Mouse (Mus musculus) heart, embryonic 14.5 days (tissue): ENCODE results near the gene Papola. TPM values are rescaled to one million over a fixed set of nuclear protein-coding genes. Genes with fewer than 3 reads are reported as not detected.

Experiments used
- ATAC-seq: fragments of 200-750 bp; cut with Nextera tagmentation; 2 replicates; pipeline ENCODE4 v1.8.0; 2017; ENCODE audit warnings: low read depth, moderate TSS enrichment; ENCODE audit not compliant: insufficient number of reproducible peaks, insufficient read depth, low FRiP score
- H3K27ac ChIP-seq, 2 experiments: fragments of 200-500 bp in 1 of 2; fragments of 300-500 bp in 1 of 2; sonication (generic) in 1 of 2; replicated peaks in 1 of 2; 2 replicates each; pipeline ENCODE4 v1.5.1; 2012 to 2014; ENCODE audit warnings: low read depth in 2 of 2, low read length in 2 of 2, control low read depth in 1 of 2, mild to moderate bottlenecking in 1 of 2, mixed read lengths in 1 of 2; ENCODE audit not compliant: control insufficient read depth in 1 of 2, insufficient read depth in 1 of 2
- H3K27me3 ChIP-seq: fragments of 300-500 bp; sonication (generic); 2 replicates; pipeline ENCODE4 v1.6.1; 2014; ENCODE audit warnings: mild to moderate bottlenecking, low read length, control low read depth; ENCODE audit not compliant: control insufficient read depth, insufficient read depth
- H3K36me3 ChIP-seq: fragments of 300-500 bp; sonication (generic); 2 replicates; pipeline ENCODE4 v1.6.1; 2014; ENCODE audit warnings: mild to moderate bottlenecking, control low read depth, low read length, mixed read lengths; ENCODE audit not compliant: control insufficient read depth, insufficient read depth
- H3K4me1 ChIP-seq, 2 experiments: fragments of 200-500 bp in 1 of 2; fragments of 300-500 bp in 1 of 2; sonication (generic) in 1 of 2; 2 replicates each; pipeline ENCODE4 v1.6.1; 2012 to 2014; ENCODE audit warnings: low read length in 2 of 2, control low read depth in 1 of 2, mixed read lengths in 1 of 2; ENCODE audit not compliant: control insufficient read depth in 2 of 2, insufficient read depth in 2 of 2
- H3K4me2 ChIP-seq: fragments of 300-500 bp; sonication (generic); 2 replicates; pipeline ENCODE4 v1.6.1; 2014; ENCODE audit warnings: mild to moderate bottlenecking, low read length
- H3K4me3 ChIP-seq, 2 experiments: fragments of 200-500 bp in 1 of 2; fragments of 300-500 bp in 1 of 2; sonication (generic) in 1 of 2; 2 replicates each; pipeline ENCODE4 v1.5.1; 2012 to 2014; ENCODE audit warnings: low read length in 2 of 2, mild to moderate bottlenecking in 2 of 2, control low read depth in 1 of 2, low read depth in 1 of 2, moderate library complexity in 1 of 2; ENCODE audit not compliant: control insufficient read depth in 1 of 2, insufficient read depth in 1 of 2
- H3K9ac ChIP-seq: fragments of 300-500 bp; sonication (generic); 2 replicates; pipeline ENCODE4 v1.6.1; 2014; ENCODE audit warnings: mild to moderate bottlenecking, low read length
- H3K9me3 ChIP-seq: fragments of 300-500 bp; sonication (generic); 2 replicates; pipeline ENCODE4 v1.6.1; 2016; ENCODE audit warnings: low read length, control low read depth; ENCODE audit not compliant: control insufficient read depth
- WGBS: fragments of 180-500 bp; shearing (Covaris S2); extraction: QIAGEN DNeasy Blood & Tissue Kit; methylation state at CpG from one replicate; pipeline ENCODE4 v1.1.7; 2014; 5-methylcytosine and 5-hydroxymethylcytosine counted together
- polyA plus RNA-seq: library from polyadenylated mRNA; unstranded; fragments of >200 nt; fragmentation: Nextera tagmentation; extraction: Ambion mirVana; gene quantifications from 2 replicates; pipeline ENCODE4 v1.2.1, GENCODE M21; 2014

Gene Papola
- polyA plus RNA-seq, 1 experiment from 2014 or later: 120 TPM

DNA sequence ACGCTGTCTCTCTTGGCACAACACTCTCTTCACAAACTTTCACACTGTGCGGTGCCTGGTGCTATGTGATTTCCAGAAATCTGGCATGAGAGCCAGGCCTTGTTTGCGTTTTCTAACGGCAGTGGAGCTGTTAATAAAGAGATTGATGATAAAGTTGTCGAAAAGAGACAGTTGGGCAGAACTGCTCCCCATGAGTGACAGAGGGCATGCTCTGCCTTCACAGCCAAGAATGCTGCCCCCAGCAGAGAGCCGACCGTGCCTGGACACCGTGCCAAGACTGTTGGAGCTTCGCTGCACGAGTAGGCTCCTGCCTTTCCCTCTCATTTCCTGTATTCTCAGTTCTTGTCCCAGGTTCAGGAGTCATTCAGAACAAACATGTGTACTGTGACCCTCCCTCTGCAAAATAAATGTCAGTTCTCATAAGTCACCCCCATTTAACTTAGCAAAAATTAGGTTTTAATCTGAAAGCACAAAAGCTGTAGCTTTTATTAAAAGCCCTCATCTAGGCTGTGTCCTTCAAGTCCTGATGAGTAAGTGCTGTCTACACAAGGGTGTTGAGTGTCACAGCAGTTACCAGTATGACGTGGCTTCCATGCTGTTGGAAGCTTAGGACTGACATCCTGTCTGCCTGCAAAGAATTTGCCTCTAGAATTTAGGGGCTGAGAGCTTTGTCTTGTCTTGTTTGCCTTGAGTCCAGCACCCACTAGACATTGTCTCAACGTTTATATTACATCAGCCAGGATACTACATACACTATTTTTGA is 58.9 kb downstream of the Papola start:
- peak overlapping the region in 1 of 2 experiments; percentile 10; a peak in 2 of 4 replicates for H3K27ac ChIP-seq
- ATAC-seq: no peak
- WGBS: 36% methylated on average over 12 of the region's 12 CpGs
- no peak overlapping the region for H3K4me3 ChIP-seq
- H3K9me3 ChIP-seq: no peaks in the 10 kb centered on the region
- peaks cover 6 to 10% of the 10 kb centered on the region in 2 experiments for H3K4me1 ChIP-seq
- no peaks in the 10 kb centered on the region for H3K27me3 ChIP-seq
- no peak overlapping the region for H3K4me2 ChIP-seq
- no peak overlapping the region for H3K9ac ChIP-seq
- peaks cover 47% of the 10 kb centered on the region for H3K36me3 ChIP-seq

DNA sequence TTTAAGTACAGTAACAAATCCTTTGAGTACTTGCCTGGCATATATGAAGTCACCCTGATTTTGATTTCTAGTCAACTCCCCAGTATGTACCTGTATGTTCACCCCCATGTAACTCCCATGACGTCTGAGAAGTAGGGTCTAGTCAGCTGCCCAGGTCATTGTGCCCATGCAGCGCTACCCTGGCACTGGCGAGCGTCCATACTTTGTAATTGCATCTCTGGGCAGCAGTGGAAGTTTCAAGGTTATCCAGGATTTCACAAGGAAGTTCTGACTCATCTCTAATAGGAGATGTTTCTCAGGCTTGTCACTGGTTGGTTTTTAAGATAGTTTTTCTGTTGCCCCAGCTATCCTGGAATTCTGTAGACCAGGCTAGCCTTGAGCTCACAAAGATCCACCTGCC is 59.9 kb downstream of the Papola start:
- no peak overlapping the region for H3K4me3 ChIP-seq
- ATAC-seq: no peak
- H3K4me1 ChIP-seq: peaks cover 6 to 14% of the 10 kb centered on the region in 2 experiments
- no peak overlapping the region for H3K9ac ChIP-seq
- 93% methylated on average over 4 of the region's 4 CpGs for WGBS
- no peak overlapping the region for H3K27ac ChIP-seq
- H3K4me2 ChIP-seq: no peak overlapping the region
- no peaks in the 10 kb centered on the region for H3K27me3 ChIP-seq
- no peaks in the 10 kb centered on the region for H3K9me3 ChIP-seq
- peaks cover 40% of the 10 kb centered on the region for H3K36me3 ChIP-seq

DNA sequence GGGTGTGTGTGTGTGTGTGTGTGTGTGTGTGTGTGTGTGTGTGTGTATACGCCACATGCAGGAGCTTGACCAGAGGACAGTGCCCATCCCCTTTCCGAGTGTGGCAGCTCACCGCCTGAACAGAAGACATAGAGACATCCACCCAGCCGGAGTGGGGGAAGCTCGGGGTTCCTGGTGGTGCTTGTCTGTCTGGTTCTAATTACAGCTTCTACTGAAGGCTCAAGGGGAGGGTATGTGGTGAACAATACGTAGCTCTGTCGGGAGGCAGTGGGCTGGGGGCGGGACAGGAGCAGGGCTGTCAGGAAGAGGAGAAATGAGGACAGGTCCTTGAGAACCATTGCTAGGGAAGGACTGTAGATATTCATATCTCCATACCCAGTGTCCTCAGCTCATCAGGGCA is 64.6 kb downstream of the Papola start:
- H3K4me2 ChIP-seq: no peak overlapping the region
- H3K27me3 ChIP-seq: no peaks in the 10 kb centered on the region
- H3K27ac ChIP-seq: no peak overlapping the region
- H3K9me3 ChIP-seq: no peaks in the 10 kb centered on the region
- H3K36me3 ChIP-seq: 0 out of 2 replicates have a peak, but pooled peaks cover 11% of the 10 kb centered on the region
- ATAC-seq: no peak
- 44% methylated on average over 8 of the region's 8 CpGs for whole genome bisulfite sequencing
- H3K4me1 ChIP-seq: peaks cover 3 to 4% of the 10 kb centered on the region in 2 experiments; a peak in 2 of 4 replicates
- no peak overlapping the region for H3K9ac ChIP-seq
- no peak overlapping the region for H3K4me3 ChIP-seq

DNA sequence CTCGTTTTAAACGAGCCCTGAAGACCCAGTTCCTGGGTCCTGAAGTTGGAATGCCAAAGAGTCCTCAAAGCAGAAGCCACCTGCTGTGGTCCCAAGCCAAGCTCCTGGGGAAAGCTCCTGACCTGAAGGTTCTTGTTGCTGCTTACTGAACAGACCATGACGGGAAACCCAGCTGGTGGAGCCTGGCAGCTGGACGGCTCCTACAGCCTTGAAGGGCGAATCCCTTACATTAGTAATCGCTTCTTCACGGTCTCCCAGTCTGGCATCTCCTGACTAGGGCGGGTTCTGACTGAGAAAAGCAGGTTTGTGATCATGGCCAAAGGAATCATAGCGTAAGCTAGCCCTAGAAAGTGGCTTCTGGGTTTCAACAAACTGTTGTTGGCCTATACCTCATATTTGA is 66.2 kb downstream of the Papola start:
- peaks cover 3 to 6% of the 10 kb centered on the region in 2 experiments; a peak in 2 of 4 replicates for H3K4me1 ChIP-seq
- no peaks in the 10 kb centered on the region for H3K27me3 ChIP-seq
- H3K9me3 ChIP-seq: no peaks in the 10 kb centered on the region
- H3K4me3 ChIP-seq: no peak overlapping the region
- H3K4me2 ChIP-seq: no peak overlapping the region
- no peak overlapping the region for H3K27ac ChIP-seq
- ATAC-seq: no peak
- H3K9ac ChIP-seq: no peak overlapping the region
- H3K36me3 ChIP-seq: 0 out of 2 replicates have a peak, but pooled peaks cover 8% of the 10 kb centered on the region
- 70% methylated on average over 9 of the region's 9 CpGs for WGBS

DNA sequence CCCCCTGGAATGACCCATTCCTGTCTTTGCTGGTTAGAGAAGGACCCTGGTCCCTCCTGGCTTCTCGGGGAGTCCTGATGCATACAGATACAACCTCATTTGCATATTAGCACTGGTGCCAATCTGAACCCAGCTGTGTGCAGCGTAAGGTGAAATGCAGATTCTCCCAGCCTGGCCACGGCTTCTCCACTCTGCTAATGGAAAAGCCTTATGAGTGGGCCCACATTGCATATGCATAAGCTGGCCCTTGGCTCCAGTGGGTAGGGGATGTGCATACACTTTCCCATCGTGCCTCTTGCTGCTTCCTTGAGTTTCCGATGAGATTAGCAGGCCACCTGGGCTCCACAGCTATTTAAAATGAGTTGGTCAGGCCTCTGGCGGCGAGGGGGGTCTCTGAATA is 68.3 kb downstream of the Papola start:
- Histone ChIP-seq H3K4me3 (no peak overlapping the region), H3K27me3 (no peaks in the 10 kb centered on the region), H3K9me3 (no peaks in the 10 kb centered on the region), H3K4me2 (no peak overlapping the region), H3K9ac (no peak overlapping the region), H3K4me1 (peaks cover 3 to 6% of the 10 kb centered on the region in 2 experiments; a peak in 2 of 4 replicates), H3K36me3 (no peaks in the 10 kb centered on the region), H3K27ac (no peak overlapping the region)
- ATAC-seq: no peak
- 43% methylated on average over 7 of the region's 7 CpGs for WGBS

DNA sequence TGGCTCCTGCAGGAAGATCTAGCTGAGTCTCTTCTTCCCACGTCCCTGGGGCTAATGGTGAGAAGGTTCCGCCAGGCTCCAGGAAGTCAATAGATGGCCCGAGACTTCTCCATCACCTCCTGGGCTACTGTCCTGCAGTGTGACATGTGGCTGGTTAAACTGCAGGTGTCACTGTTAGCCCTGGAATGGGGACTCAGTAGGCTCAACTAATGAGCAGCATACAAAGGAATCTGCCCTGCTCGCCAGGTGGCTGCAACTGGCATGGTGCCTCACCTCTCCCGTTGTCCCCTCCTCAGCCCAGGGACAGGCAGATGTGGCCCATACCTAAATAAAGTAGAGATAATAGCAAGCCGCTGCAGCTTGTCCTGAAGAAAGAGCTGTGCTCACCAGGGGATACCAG is 70.1 kb downstream of the Papola start:
- Histone ChIP-seq H3K4me2 (no peak overlapping the region), H3K9ac (no peak overlapping the region), H3K9me3 (no peaks in the 10 kb centered on the region), H3K4me3 (no peak overlapping the region), H3K27me3 (no peaks in the 10 kb centered on the region), H3K4me1 (peaks cover under 1 to 2% of the 10 kb centered on the region in 2 experiments; a peak in 1 of 4 replicates), H3K36me3 (no peaks in the 10 kb centered on the region), H3K27ac (no peak overlapping the region)
- WGBS: 24% methylated on average over 6 of the region's 6 CpGs
- ATAC-seq: no peak

DNA sequence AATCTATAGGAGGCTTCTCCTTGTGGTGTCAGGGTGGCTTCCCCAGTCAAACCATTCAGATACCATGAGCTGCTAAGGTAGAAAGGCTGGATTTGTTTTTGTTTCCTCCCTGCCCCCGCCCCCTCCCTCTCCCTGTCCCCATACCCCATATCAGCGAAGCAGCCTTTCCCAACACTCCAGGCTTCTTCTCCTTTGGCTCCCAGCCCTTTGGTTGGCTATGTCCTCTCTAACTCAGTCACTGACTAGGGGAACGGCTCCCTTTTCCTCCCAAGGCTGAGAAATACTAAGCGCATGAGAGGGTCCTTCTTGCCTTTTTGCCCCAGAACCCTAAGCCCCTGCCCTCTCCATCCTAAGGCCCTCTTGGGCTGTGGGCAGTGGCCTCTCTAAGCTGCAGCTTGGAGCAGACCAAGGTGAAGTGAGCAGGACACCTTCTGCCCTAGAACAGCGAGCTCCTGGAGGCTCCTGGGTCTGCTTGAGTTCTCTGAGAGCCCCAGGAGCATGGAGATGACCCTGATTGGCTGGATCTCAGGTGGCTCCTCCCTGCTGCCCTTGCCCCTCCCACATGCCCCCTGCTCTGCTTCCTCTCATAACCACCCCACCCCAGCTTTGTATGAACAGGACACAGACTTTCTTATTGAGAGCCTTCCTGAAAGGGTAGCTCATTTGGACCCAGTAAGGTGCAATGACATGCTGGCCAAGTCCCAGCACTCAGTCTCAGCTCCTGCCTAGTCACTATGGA is 73.6 kb downstream of the Papola start:
- Histone ChIP-seq H3K27ac (no peak overlapping the region), H3K27me3 (no peaks in the 10 kb centered on the region), H3K36me3 (no peaks in the 10 kb centered on the region), H3K4me3 (no peak overlapping the region), H3K9me3 (no peaks in the 10 kb centered on the region), H3K4me2 (no peak overlapping the region), H3K9ac (no peak overlapping the region), H3K4me1 (0 out of 4 replicates have a peak, but pooled peaks cover 0 to 2% of the 10 kb centered on the region in 2 experiments)
- 62% methylated on average over 5 of the region's 5 CpGs for WGBS
- ATAC-seq: 0 out of 2 replicates have a peak, but pooled peaks have one; percentile 8
